Mouse (Mus musculus): ENCODE measurements around the gene Rps15.

The Rps15 gene

DNA sequence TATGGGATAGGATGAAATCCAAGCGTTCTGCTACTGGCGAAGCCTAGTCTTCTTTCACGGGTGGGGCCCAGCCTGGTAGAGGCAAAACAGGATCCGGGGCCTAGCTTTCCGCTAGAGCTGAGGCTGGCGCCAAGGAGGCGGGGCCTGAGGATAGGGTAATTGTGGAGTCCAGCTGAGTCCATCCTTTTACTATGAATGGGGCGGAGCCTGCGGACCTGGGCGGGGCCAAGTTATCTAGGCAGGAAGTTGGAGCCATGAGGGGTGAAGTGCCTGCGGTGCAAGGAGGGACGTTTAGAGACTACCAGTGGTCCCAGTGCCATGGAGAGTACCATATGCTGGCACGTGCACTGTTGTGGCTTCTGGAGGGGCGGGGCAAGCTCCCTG is 30.7 kb upstream of the Rps15 start:
- under 1% methylated on average over 14 of the region's 14 CpGs for whole genome bisulfite sequencing

DNA sequence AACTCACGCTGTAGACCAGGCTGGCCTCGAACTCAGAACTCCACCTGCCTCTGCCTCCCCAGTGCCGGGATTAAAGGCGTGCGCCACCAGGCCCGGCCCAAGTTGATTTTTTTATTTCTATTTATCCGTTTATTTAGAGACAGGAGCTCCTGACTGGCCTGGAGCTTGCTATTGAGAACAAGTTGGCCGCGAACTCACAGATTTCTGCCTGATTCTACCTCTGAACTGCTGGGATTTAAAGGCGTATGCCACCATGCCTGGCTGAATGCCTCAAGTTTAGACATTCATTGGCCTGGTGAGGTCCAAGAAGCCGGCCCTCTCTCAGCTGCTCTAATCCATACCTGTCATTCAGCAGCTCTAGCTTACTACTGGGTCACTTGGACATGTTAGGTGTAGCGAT is 30.1 kb upstream of the Rps15 start:
- 63% methylated on average over 12 of the region's 12 CpGs for WGBS

DNA sequence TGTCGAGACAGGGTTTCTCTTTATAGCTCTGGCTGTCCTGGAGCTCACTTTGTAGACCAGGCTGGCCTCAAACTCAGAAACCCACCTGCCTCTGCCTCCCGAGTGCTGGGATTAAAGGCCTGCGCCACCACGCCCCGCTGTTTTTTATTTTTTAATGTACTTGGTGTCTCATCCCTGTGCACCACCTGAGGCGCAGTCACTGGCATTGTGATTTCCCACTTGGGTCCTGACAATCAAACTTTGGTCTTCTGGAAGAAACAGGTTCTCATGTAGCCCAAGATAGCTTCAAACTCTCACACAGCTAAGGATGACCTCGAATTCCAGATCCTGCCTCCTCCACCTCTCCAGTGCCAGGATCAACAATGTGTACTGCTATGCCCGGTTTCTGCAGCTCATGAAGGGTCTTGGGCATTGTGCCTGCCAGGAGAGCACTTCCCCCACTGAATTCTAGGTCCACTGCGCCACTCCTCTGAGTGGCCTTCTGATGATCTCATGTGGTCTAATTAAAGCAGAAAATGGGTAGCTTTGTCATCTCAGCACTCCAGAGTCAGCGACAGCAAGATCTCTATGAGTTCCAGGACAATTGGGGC is 29.4 kb upstream of the Rps15 start:
- 85% methylated on average over 10 of the region's 10 CpGs for WGBS

DNA sequence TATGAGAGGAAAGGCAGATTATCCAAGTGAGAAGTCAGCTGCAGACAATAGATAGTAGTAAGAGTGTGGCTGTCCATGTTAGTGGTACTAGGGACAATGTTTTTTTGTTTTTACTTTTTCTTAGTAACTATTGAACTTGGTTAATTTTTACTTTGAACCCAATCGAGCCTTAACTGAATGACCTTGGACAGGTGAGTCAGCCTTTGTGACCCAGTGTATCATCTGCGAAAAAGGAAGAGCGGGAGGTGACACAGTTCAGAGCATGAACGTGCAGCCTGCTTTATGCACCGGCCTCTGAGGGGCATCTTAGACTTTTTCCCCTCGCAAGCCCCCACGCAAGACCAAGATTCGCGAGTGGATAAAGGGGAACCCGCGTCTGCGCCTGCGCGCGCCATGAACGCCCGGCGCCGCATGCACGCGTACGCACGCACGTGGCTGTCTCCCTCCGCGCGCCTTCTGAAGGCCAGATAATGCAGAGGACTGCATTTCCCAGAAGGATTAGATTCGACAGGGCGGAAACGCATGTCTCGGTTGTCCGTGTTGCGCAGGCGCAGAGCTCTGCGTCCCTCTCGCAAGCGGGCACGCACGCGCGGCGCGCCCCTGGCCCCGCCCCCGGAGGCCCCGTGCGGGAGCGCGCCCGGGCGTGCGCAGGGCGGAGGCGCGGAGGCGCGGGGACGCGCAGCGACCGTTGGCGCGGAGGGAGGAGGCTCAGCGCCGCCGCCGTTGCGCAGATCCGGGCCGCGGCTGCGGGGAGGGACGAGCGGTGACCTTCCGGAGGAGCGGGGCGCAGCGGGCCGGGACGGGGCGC is 27.7 kb upstream of the Rps15 start:
- under 1% methylated on average over 81 of the region's 81 CpGs for WGBS

DNA sequence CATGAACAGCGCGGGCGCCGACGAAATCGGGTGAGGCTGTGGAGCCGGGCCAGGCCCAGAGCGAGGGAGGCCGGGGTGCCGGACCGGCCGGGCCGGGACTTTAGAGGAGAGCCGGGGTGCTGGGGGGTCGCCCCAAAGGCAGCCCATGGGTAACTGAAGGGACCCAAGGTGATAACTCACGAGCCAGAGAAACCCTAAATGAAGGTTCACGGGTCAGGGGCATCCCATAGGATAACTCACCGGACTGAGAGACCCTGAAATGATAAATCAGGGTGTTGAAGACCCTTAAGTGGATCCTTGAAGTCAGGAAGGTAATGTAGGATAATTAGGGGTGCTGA is 27.1 kb upstream of the Rps15 start:
- WGBS = 1% methylated on average over 18 of the region's 18 CpGs

DNA sequence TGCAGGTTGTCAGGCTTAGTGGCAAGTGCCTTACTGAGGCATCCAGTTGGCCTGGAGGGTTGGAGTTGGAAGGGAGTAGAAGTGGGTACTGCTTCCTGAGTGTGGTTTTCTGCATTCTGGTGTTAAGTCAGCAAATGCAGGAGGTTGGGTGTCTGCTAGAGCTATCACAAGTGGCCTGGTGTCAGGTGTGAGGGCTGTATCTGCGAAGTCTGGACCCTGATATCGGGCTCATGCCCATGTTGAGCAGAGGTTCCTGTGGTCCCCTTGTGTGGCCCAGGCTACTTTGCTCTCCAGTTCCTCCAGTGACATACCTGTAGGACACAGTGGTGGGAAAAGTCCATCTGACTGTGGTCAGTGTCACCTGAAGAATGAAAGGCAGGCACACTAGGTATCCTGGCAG is 22.2 kb upstream of the Rps15 start:
- WGBS = 80% methylated on average over 2 of the region's 2 CpGs

DNA sequence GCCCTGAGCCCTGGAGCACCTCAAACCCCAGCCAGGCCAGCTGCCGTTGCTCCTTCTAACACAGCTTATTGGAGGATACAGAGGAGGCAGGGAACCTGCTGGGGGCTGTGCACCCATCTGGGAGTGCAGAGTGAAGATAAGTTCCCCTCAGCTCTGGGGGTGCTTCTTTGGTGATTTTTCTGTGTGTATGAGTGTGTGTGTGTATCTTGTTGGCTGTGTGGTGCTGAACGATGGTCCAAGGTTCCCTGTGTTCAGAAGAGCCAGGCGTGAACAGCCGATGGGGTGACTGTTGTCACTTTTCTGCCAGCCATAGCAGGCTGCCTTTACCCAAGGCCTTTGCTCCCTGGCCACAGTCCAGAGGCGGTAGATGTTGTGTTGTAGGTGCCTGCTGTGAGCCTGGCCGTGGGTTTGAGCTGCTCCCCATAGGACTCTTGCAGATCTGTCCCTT is 21.5 kb upstream of the Rps15 start:
- 36% methylated on average over 6 of the region's 6 CpGs for WGBS

DNA sequence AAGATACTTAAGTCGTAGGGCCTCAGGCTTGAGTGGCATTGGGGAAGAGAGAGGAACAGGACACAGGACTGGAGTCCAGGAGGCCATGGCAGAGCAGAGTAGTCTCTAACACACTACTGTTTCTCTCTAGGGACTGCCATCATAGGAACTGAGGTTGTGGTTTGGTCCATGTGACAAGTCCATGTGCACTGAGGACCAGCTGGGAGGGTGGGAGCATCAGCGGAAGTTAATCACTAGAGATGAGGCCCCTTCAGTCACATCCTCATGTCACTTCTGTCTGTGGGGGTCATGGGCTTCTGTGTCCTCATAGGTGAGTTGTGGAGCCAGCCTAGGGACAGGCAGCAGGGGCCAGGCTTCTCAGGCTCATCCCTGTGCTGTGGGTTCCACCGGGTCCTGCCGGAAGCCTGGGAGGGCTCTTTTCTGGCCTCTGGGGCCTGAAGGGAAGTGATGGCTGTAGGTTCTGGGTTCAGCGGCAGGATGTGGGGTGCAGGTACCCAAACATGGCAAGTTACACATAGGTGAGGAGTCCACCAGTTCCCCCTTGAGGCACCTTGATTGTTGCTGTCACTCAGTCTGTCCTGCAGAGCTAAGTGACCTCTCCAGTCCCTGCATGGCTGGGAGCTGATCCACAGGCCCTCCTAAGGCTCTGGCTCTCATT is 20.9 kb upstream of the Rps15 start:
- 58% methylated on average over 5 of the region's 5 CpGs for WGBS

DNA sequence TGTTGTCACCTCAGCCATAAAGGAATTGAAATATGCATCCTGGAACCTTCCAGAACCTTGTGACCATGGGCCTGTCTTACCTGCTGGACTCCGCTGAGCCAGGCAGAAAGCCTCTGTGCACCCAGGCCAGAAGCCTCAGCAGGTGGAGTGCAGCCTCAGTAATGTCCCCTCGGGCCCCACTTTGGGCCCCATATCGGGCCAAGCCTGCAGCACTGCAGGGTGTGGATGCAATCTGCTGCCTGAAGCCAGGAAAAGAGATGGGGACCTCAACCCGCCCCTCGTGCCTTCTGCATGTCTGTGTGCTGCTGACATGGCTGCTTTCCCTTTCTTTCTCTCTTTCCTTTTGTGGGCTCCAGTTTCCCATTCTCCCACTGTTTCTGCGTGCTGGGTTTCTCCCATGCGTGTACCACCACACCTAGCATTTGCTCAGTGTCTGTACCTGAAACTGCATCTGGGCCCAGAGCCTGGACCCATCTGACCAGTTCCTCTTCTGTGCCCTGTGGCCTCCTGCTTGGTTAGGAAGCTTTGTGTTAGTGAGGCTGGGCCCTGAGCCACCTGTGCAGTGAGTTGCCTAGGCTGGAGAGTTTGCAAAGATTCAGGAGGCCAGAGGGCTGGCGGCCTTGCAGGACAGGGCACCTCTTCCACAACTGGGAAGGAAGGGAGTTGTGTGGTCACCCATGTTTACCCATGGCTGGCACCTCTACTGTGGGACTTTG is 20.2 kb upstream of the Rps15 start:
- WGBS = 78% methylated on average over 8 of the region's 8 CpGs

DNA sequence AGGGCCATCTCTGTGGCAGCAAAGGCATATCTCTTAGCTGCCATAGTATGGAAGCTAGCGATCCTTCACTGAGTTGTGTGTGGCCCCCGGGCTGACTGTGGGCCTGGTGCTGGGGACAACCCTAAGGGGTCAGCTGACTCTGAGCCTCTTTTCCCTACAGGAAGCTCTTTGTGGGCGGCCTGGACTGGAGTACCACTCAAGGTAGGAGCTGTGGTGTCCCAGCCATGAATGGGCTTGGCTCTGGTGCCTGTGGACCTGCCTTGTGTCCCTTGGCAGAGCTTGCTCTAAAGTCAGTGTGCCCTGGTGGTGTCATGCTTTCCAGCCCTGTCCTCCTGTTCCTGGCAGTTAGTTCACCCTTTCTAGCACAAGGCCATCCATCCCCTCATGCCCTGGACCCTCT is 18.4 kb upstream of the Rps15 start:
- 79% methylated on average over 3 of the region's 3 CpGs for WGBS

DNA sequence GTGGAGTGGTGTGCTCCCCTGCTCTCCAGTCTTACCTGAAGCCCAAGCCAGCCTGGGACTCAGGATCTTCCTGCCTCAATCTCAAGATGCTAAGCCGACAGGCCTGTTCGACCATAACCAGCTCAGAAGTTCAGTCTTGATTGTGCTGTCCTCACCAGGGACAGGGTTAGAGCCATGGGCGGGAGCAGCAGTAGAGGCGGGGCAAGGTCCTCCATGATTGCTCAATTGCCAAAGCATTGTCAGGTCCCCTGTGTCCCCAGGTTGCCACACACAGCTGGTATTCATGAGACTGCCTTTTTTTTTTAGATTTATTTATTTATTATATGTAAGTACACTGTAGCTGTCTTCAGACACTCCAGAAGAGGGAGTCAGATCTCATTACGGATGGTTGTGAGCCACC is 16.0 kb upstream of the Rps15 start:
- WGBS = 74% methylated on average over 5 of the region's 5 CpGs

DNA sequence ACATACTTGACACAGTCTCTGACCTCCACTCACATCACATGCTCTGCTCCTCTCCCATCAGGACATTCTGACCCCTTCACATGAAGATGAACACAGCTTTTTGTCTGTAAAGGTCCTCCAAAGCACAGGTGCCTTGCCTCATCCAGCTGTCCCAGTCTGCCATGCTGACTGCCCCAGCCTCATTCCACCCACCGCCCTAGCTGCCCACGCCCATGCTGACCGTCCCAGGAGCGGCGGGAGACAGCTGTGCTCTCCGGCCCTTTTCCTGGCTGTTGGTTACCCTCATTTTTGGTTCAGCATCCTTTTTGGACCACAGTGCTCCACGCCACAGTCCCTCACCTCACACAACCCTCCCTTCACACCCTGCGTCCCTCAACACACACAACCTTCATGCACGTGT is 13.9 kb upstream of the Rps15 start:
- WGBS = 93% methylated on average over 9 of the region's 9 CpGs

DNA sequence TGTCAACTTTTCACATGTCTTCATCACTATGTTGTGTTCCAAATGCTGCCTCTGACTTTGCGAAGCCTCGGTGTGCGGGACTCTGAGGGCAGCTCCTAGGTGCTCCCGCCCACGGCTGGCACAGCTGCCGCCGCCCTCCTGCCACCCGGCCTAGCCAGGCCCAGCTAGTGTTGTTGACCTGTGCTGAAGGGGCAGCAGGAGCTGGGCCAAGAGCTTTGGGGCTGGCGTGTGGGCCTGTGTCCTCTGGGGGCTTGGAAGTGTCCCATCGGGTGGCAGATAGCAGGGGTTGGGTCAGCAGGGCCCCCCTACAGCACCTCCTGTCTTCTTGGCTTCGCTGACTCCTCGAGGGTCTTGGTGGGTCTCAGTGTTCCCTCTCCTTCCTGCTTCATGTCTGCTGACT is 13.0 kb upstream of the Rps15 start:
- WGBS = 89% methylated on average over 12 of the region's 12 CpGs

DNA sequence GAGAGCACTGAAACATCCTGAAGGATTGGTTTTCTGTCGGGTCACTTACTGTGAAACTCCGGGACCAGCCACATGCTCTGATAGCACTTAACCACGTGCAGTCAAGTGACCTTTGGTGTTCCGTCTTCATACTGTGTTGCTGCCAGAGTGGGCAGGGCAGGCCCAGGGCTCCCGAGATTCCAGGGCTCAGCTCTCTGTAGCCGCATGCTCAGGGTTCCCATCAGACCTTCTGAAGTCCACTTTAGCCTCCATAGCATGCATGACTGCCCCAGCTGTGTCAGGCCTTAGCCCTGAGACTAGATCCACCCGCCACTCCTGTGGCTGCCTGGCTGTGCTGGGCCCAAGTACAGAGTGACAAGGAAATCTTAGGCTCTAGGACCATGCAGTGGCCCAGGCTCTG is 10.9 kb upstream of the Rps15 start:
- 91% methylated on average over 7 of the region's 7 CpGs for WGBS

DNA sequence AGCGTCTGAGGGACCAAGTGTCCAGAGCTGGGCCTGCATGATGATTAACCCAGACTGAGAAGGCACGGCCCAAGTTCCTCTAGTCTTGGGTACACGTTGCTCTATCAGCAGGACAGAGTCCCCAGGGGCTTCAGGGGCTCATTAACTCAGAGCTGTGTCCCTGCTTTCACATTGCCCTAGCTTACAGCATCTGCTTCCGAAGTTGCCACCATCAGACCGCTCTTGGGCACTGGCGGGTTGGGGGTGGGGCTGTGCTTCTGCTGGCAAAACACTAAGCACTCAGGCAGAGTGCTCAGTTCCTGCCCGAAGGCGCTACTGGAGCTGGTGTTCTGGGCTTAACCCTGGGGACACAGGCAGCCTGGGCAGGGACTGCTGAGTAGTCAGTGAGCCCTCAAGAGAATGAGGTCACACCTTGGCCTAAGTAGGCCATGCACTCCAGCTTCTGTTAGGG is 10.3 kb upstream of the Rps15 start:
- 57% methylated on average over 8 of the region's 8 CpGs for WGBS

DNA sequence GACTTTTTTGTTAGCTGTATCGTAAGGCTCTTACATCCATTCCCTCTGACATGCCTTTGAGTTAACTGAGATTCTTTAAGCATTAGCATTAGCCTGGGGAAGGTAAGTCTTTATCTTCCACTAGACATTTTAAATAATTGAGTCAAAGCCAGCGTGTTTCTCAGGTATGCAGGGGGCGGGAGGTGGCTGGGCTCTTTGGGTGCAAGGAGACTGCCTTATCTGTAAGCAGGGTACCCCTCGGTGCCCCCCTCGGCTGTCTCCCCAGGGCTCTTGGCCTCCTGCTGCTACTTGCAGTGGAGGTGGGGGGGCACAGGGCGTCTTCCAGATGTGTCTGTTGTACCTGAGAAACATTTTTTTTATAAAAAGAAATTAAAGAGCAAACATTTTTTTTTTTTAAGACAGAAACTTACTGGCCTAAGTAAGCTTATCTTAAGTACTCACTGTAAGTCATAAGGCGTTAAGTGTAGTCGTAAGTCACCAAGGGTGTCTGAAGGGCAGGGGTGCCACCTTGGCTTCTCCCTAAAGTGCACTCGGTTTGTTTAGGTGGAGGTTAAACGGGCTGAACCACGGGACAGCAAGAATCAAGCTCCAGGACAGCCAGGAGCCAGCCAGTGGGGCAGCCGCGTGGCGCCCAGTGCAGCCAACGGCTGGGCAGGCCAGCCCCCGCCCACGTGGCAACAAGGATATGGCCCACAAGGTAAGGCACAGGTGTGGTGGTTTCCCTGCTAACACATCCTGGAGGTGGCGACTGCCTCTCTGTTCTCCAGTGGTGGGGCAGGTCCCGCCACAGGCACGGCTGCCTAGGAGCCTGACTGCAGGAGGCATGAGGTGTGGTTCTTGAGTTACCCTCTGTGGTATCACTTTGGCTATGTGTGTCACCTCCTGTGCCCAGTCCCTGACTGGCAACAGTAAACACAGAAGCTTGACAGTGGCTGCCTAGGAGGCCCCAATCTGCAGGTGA is 9.5 kb upstream of the Rps15 start:
- 88% methylated on average over 20 of the region's 20 CpGs for WGBS

DNA sequence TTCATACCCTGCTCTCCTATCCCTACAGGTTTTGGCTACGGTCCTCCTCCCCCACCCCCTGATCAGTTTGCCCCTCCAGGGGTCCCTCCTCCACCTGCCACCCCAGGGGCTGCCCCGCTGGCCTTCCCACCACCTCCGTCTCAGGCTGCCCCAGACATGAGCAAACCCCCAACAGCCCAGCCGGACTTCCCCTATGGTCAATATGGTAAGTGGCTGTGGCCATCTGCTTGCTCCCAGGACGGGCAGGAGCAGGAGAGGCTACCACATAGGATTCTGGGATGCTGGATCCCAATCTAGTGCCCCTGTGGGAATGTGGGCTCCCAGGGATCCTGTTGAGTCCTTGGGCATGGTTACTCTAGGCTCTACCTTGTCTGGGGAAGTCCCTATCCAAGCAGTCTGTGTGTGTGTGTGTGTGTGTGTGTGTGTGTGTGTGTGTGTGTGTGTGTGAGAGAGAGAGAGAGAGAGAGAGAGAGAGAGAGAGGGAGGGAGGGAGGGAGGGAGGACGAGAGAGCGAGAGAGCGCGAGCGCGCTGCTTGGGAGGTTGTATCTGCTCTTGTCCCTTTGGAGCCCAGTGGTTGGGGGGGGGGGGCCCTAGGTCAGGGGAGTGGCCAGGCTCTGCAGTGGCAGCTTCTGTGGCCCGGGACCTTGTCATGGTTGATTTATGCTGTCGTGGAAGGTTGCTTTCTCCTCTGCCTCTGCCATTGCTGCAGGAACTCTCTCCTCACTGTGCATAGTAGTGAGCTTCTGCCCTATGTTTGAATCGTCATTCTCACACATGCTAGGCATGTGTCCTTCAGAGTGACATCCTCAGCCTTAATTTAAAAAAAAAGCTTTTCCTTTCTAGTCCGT is 6.8 kb upstream of the Rps15 start:
- WGBS = 84% methylated on average over 15 of the region's 15 CpGs

DNA sequence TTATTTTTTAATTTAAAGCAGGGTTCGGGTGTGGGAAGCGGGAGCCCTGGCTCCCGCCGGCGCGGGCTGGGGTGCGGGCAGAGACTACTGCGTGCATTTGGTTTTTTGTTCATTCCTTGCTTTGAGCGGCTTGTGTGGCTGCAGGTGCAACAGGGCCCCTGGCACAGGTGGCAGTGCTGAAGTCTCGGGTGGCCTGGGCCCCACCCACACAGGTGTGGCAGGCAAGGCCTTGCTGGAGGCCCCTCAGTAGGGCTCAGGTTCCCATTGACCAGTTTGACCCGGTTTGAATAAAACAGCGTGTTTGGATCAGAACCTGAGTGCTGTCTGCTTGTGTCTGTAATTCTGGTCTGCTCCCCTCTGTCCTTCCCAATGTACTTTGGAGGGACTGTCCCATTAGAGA is 4.2 kb upstream of the Rps15 start:
- WGBS = 93% methylated on average over 12 of the region's 12 CpGs

DNA sequence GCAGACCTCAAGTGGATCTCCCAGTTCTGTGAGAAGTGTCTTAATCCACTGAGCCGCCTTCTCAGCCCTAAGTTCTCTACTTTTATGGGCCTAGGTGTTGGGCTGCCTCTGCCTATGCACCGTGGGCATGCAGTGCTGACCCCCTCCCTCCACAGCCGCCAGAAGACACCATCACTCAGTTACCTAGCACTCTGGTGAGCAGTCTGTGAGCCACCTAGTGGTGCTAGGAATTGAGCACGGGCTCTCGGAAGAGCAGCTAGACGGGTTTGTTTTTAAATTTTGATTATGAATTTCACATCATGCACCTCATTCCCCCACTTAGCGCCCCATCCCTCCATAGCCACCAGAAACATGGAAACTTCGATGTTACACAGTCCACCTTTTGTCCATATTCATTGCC is 3.6 kb upstream of the Rps15 start:
- 57% methylated on average over 8 of the region's 8 CpGs for WGBS

DNA sequence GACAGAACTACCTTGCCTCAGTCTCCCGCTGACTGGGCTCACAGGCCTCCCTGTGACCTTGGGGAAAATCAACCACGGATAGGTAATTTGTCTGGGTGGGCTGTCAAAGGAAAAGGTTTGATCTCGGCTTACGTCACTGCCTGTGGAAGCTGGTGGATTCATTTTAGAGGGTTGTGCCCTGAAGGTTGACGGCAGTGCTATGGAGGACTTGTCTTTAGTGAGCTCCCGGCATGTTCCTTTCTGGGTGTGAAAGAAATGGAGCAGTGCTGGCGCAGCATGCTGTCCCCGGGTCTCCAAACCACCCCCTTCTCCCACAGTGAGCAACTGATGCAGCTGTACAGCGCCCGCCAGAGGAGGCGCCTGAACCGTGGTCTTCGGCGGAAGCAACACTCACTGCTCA is 1.1 kb downstream of the Rps15 start:
- WGBS = 9% methylated on average over 14 of the region's 14 CpGs

All from cerebral cortex, adult 2 months (tissue).